Mouse (Mus musculus): ENCODE measurements around the gene Ccdc125. TPM values are rescaled to one million over a fixed set of nuclear protein-coding genes. Genes with fewer than 3 reads are reported as not detected.

Gene Ccdc125
- total and polyA plus RNA-seq, 3 experiments = 0.13 to 0.59 TPM; not detected in 1

GRCm38 (mm10) chr13:100675936-100676635, 6.6 kb downstream of the Ccdc125 start:
- H3K79me2 ChIP-seq (replicated peaks; ENCODE audit: control insufficient read depth, extremely low read depth, insufficient read depth, poor library complexity, severe bottlenecking) = no peaks in the 10 kb centered on the region
- in situ Hi-C loops (cut with MboI; ENCODE audit: low pct_ligation_motif_present, low pct_unique_long_range_greater_than_20kb, low sequenced_read_pairs) (no loop called here), dilution Hi-C loops (cut with MboI; ENCODE audit: extremely low pct_ligation_motif_present, extremely low pct_unique_long_range_greater_than_20kb, low sequenced_read_pairs) (no loop called here)
- H3K36me3 ChIP-seq (replicated peaks in 1 of 2; ENCODE audit: control insufficient read depth in 1 of 2, insufficient read depth in 1 of 2, low read length in 1 of 2) = no peaks in the 10 kb centered on the region
- peaks cover 3% of the 10 kb centered on the region for H3K9me3 ChIP-seq (replicated peaks; ENCODE audit: low read length)
- no peaks in the 10 kb centered on the region for H3K4me1 ChIP-seq (ENCODE audit: control insufficient read depth in 1 of 2, insufficient read depth in 2 of 2)
- no peak for DNase-seq (ENCODE audit: extremely low read depth)
- no peak overlapping the region for H3K9ac ChIP-seq (ENCODE audit: insufficient read depth, low read depth)
- TF ChIP-seq MAFK (IDR thresholded peaks at IDR 0.05; ENCODE audit: insufficient replicate concordance, low read length) (no peak), GABPA (IDR thresholded peaks at IDR 0.05; ENCODE audit: insufficient replicate concordance, low read depth, low read length) (no peak), ETS1 (conservative IDR thresholded peaks at IDR 0.05; ENCODE audit: low read depth, low read length) (no peak), SMC3 (IDR thresholded peaks at IDR 0.05; ENCODE audit: low read depth, low read length) (no peak), EP300 (IDR thresholded peaks at IDR 0.05; ENCODE audit: low read length) (no peak), E2F4 (IDR thresholded peaks at IDR 0.05; ENCODE audit: insufficient replicate concordance, low read depth, low read length) (no peak), HCFC1 (IDR thresholded peaks at IDR 0.05; ENCODE audit: low read depth, low read length) (no peak), BHLHE40 (IDR thresholded peaks at IDR 0.05; ENCODE audit: low read depth, low read length) (no peak), POLR2A (IDR thresholded peaks at IDR 0.05; ENCODE audit: low read depth, low read length) (no peak), USF1 (IDR thresholded peaks at IDR 0.05; ENCODE audit: low read depth, low read length) (no peak), ZNF384 (IDR thresholded peaks at IDR 0.05; ENCODE audit: low read depth, low read length) (no peak)
- no peak overlapping the region for H3K4me2 ChIP-seq (ENCODE audit: insufficient read depth, low read depth, poor library complexity, severe bottlenecking)
- no peaks in the 10 kb centered on the region for H3K27me3 ChIP-seq (replicated peaks)
- H3K27ac ChIP-seq (ENCODE audit: insufficient read depth, low read depth) = no peak overlapping the region
- H3K4me3 ChIP-seq (replicated peaks in 1 of 3; ENCODE audit: low read depth in 2 of 3, low read length in 2 of 3, poor library complexity in 1 of 3) = no peak overlapping the region

GRCm38 (mm10) chr13:100681615-100682014, 12.1 kb downstream of the Ccdc125 start:
- no peaks in the 10 kb centered on the region for H3K9me3 ChIP-seq (replicated peaks; ENCODE audit: low read length)
- dilution Hi-C loops (cut with MboI; ENCODE audit: extremely low pct_ligation_motif_present, extremely low pct_unique_long_range_greater_than_20kb, low sequenced_read_pairs) (no loop called here), in situ Hi-C loops (cut with MboI; ENCODE audit: low pct_ligation_motif_present, low pct_unique_long_range_greater_than_20kb, low sequenced_read_pairs) (no loop called here)
- H3K79me2 ChIP-seq (replicated peaks; ENCODE audit: control insufficient read depth, extremely low read depth, insufficient read depth, poor library complexity, severe bottlenecking) = no peaks in the 10 kb centered on the region
- no peak for TF ChIP-seq RCOR1 (conservative IDR thresholded peaks at IDR 0.05; ENCODE audit: low read depth, low read length)
- no peak for TF ChIP-seq MEF2A (IDR thresholded peaks at IDR 0.05; ENCODE audit: borderline replicate concordance, low read depth, low read length)
- no peak for TF ChIP-seq CHD1 (IDR thresholded peaks at IDR 0.05; ENCODE audit: low read depth, low read length)
- TF ChIP-seq MXI1 (IDR thresholded peaks at IDR 0.05; ENCODE audit: low read depth, low read length) = no peak
- H3K9ac ChIP-seq (ENCODE audit: insufficient read depth, low read depth) = no peak overlapping the region
- peaks cover 0 to 4% of the 10 kb centered on the region in 2 experiments; a peak in 1 of 4 replicates for H3K4me1 ChIP-seq (ENCODE audit: control insufficient read depth in 1 of 2, insufficient read depth in 2 of 2)
- H3K27ac ChIP-seq (ENCODE audit: insufficient read depth, low read depth) = no peak overlapping the region
- H3K4me3 ChIP-seq (replicated peaks in 1 of 3; ENCODE audit: low read depth in 2 of 3, low read length in 2 of 3, poor library complexity in 1 of 3) = no peak overlapping the region
- H3K4me2 ChIP-seq (ENCODE audit: insufficient read depth, low read depth, poor library complexity, severe bottlenecking) = no peak overlapping the region
- no peaks in the 10 kb centered on the region for H3K36me3 ChIP-seq (replicated peaks in 1 of 2; ENCODE audit: control insufficient read depth in 1 of 2, insufficient read depth in 1 of 2, low read length in 1 of 2)
- DNase-seq (ENCODE audit: extremely low read depth) = no peak
- no peaks in the 10 kb centered on the region for H3K27me3 ChIP-seq (replicated peaks)

All from CH12.LX (cell line).